Mouse (Mus musculus): ENCODE data around the gene Cbr3.
"Not testable (repeated sequence)": the region's sequence is repeated elsewhere in the genome, so short reads cannot be mapped to it uniquely, and the experiment has no call there.

The Cbr3 gene

DNA sequence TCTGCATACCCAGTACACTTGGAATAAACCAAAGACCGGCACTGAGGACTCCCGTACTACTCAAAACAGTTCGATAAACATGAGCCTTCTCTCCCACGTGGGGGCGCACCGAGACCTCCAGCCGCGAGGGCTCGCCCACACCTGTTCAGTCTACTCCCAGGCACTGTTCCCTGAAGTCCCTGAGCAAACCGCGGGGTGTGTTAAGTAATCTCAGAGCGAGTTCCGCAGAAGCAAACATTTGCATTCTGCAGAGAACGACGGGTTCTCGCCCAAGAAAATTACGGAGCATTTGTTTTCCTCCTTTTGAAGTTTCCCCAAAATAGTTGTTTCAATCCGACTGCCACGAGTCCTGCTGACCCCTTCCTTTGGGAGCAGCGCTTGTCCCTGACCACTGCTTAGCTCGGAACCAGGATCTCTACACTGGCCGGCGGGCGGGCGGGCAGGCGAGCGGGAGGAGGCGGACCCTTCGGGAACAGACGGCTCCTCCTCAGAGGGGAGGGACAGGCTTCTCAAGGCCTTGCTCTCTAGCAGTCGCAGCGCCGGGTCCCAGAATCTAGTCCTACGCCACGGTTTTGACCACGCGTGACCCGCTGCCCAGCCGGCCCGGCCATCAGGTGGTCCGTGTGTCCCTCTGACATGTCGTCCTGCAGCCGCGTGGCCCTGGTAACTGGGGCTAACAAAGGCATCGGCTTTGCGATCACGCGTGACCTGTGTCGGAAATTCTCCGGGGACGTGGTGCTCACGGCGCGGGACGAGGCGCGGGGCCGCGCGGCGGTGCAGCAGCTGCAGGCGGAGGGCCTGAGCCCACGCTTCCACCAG, at the start of gene Cbr3:
Gene Cbr3 (plus strand): TSS at position 527 of the 819 bp plus-strand sequence.
- DNase-seq: peak; percentile 68

DNA sequence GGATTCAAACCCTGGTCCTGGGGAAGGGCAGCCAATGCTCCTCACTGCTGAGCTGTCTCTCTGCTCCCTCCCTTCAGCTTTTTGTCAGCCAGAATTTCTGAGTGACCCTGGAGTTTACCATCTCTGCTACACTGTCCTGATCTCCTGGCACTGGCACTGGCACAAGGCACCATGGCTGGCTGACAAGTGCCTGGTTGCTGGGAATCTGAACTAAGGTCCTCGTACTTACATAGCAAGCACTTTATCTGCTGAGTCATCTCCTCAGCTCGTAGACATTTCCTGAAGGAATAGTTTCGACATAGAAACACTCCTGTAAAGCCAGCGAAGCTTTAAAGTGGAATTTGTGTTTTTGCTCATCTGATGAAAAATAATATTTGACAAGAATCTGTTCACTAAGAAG, 39.0 kb upstream of the Cbr3 start:
- DNase-seq: no peak

DNA sequence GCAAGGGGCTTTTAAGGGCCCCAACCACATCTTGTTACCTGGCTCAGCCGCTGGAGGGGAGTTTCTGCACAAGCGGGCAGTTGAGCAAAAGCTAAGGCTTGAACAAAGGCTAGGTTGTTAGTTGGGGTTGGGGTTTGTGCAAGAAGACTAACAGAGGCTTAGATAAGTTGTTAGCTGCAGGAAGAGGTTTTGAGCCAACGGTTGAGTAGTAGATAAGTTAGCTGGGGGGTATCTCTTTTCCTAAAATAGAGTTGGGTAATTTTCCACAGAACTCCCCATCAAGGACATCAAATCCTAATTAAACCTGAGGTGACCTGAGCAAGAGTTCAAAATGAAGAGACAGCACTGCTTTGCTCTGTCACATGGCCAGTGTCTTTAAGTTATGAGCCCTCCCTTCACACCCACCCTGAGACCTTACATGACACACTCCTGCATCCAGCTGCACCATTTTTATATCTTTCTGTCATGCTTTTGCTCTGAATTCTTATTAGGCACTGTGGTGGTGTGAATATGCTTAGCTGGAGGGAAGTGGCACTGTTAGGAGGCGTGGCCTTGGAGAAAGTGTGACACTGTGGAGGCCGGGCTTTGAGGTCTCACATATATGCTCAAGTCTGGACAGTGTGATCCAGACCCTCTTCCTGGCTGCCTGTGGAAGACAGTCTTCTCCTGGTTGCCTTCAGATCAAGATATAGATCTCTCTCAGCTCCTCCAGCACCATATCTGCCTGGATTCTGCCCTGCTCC, 34.4 kb upstream of the Cbr3 start:
- DNase-seq: no peak

DNA sequence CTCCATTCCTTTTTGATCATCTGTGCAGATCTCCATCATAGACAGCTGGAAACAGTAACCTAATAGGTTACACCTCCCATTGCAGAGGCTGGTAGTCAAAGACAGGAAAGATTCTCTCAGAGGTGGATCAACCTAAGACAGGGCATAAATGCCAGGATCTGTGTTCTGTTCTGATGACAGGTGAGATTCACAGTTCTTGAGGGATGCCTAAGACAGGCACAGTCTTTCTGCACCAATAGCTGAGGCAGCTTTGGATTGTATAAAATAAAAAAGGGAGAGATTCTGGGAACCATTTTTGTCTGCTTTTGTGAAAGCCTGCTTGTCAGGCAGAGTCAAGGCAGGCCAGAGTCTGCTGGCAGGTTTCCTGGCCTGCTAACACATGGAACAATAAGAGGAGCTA, 15.0 kb upstream of the Cbr3 start:
- DNase-seq: no peak

DNA sequence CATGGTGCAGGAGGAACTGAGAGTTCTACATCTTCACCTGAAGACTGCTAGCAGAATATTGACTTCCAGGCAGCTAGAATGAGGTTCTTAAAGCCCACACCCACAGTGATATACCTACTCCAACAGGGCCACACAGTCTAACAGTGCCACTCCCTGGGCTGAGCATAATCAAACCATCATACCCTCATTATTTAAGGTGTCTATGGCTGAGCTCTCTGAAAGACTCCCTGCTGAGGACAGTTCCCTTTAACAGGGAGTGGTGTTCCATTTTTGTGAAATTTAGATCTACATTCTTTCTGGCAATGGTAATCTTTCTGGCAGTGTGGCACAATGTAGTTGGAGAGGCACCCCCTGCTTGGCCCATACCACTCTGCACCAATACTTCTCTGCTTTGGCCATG, 13.5 kb upstream of the Cbr3 start:
- no peak for DNase-seq

DNA sequence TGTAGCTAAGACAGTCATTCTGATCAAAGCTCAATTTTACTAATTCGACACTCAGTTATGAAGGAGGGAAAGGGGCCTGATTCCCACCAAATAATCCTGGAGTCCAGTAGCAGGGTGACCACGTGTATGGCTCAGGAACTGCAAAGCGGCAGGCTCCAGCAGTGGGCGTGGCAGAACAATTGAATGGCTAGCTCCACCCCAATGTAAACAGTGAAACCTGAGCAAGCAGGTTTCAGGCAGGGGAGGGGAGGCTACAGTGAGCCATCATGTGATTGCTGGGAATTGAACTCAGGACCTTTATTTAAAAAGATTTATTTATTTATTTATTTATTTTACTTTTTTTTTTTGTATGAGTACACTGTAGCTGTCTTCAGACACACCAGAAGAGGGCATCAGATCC, 12.5 kb upstream of the Cbr3 start:
- not testable (repeated sequence) for DNase-seq

DNA sequence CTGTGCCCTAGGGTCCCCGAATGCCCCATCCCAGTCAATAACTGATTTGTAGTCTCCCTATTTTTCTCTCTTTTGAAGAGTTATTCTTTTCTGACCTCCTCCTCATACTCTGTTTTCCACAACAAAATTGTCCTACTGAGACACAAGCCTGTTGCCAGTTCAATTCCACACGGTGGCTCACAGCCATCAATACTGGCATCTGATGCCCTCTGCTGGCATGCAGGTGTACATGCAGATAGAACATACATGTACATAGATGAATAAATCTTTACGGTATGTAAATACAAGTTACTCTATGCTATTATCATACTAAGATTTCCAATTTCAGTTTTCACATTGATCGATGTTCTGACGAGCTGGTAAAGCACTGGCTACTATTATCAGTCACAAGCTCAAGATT, 12.0 kb upstream of the Cbr3 start:
- DNase-seq: no peak

DNA sequence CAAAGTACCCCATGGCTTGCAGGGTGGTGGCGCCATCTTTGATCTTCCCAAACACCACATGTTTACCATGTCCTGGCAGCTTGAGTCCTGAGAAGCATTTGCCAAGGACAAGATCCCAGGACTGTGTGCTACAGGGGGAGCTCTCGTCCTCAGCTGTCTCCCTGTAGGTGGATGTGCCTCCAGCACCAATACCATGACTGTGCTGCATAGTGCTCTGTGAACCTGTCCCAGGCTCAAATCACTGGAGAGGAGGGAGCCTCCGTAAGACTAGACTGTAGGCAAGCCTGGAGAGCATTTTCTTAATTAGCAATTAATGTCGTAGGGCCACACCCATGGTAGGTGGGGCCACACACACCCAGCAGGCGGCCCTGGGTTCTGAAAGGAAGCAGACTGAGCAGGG, 6.6 kb upstream of the Cbr3 start:
- DNase-seq: no peak

DNA sequence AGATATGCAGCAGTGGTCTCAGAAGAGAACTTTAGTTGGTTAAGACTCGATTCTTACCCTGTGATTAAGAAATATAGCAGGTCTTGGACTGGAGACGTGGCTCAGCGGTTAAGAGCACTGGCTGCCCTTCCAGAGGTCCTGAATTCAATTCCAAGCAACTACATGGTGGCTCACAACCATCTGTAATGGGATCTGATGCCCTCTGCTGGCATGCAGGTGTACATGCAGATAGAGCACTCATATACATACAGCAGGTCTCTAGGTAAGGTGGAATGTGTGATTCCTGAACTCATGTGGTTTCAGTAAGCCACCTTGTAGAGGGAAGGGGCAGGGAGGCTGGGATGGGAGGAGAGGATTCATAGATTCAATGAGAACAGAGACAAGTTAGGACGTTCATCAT, 4.8 kb upstream of the Cbr3 start:
- DNase-seq: no peak

DNA sequence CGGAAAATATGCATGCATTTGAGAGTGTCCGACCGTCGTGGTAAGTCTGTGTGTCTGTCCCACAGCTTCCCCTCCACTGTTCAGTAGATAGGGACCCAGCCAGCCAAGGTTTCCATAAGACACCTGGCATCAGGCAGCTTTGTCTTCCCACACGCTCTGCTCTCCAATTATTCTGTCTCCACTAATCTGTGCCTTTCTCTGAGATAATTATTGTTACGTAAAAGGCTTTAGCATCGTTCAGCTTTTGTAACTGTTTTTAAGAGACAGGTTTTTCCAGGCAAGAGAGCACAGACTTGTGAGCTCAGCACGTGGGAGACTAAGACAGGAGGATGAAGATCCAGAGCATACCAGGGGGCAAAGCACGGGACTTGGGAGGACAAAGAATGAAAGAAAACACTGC, 3.9 kb upstream of the Cbr3 start:
- no peak for DNase-seq

DNA sequence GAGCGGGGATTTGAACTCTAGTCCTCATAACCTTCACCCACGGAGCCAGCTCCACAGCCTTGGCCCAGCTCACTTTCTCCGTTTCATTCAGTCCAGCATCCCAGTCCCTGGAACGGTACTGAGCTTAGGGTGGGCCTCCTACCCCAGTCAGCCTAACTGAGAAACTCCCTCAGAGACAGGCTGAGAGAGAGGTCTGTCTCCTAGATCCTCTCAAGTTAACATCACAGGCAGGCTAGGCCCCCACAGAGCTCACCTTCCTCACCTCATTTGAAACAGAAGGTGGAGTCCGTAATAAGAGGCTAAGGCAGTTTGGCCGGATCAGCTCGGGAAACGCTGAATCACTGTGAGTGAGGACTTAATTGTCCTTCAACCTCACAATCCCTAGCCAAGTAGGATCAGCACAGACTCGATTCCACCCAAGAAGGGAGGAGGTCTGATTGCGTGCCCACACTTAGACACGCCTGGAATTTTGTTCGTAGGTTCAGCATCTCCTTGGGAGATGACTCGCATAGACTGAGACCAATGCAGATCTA, 793 bp upstream of the Cbr3 start:
- DNase-seq: no peak

DNA sequence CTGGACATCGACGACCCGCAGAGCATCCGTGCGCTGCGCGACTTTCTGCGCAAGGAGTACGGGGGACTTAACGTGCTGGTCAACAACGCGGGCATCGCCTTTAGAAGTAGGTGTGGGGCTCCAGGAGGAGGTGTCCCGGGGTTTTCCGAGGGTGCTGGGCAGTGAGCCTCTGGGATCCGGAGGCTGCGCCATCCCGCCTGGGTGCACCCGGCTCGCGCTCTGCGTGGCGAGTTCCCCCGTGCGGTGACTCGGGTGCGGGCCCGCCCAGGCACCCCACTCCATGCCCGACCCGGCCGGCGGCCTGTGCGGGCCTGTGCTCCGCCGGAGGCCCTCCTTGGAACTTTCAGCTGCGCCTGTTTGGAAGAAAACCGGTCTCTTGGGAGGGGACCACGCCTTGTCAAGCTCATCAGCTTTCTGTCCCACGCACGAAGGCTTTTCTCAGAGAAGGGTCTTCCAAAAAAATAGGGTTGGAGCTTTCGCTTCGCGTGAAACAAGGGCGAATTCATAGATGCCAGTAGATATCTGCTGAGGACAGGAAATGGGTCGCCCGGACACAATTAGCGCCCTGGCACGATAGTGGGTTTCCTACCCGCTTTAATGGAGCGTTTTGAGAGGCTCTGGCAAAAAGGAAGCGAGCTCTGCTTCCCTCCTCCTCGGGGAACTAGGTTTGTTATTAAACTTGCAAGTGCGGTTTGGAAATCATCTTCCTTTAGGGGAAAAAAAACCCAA, 657 bp downstream of the Cbr3 start:
- DNase-seq: no peak

DNA sequence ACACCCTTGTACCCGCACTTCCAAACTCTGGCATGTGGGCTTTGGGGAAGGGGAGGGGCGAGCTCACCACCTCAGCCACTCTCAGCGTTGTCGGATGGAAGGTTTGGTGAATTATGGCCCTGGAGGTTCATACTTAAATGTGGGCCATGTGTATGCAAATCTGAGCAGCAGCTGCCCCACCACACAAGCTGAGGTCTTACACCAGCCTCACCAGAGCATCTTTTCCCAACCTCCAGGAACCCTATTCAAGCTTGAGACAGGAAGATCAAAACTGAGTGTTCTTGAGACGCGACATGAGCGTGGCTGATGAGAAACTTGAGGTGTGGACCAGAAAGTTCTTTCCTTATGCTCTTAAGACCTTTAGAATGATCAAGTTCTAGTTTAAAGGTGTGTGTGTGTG, 1.4 kb downstream of the Cbr3 start:
- DNase-seq: no peak

DNA sequence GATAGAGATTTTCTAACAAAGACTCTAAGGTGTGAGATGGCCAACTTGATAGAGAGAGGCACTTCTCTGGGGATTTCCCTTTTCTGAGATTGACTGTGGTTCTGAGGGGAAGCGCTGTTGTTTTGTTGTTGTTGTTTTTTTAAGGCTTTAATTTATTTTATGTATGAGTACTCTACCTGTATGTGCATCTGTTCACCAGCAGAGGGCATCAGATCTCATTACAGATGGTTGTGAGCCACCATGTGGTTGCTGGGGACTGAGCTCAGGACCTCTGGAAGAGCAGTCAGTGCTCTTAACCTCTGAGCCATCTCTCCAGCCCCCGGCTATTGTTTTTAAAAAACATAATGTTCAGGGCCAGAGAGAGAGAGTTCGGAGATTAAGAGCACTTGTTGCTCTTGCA, 2.8 kb downstream of the Cbr3 start:
- not testable (repeated sequence) for DNase-seq

DNA sequence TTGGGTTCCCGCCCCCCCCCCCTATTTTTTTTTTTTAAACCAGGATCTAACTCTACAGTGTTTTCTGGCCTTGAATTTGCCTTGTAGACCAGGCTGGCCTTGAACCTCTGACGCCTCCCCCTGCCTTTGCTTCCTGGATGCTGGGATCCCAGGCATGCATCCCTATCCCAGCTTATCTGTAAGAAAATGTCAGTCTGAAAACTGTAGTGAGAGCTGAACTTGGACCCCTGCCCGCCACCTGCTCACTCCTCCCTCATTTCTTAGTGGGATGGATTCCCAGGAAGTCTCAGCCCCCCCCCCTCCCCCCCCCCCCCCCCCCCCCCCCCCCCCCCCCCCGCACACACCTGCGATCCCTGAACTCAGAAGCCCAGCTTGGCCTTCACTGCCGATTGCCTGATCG, 3.4 kb downstream of the Cbr3 start:
- DNase-seq: no peak

DNA sequence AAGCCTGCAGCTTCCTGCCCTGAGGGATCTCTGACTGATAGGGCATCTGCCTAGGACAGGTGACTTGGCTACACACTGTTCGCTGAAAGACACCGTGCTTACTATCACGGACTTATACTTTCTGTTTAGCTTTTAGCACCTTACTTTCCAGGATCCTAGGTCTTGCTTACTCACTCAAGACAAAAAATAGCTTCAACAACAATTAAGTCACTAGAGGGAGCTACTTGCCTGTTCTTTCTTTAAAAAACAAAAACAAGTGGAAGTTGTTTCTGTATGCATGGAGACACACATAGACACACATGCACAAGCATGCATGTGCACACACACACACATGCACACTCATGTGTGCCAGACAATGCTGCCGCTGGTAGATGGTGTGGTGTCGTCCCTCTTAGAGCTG, 3.9 kb downstream of the Cbr3 start:
- no peak for DNase-seq

DNA sequence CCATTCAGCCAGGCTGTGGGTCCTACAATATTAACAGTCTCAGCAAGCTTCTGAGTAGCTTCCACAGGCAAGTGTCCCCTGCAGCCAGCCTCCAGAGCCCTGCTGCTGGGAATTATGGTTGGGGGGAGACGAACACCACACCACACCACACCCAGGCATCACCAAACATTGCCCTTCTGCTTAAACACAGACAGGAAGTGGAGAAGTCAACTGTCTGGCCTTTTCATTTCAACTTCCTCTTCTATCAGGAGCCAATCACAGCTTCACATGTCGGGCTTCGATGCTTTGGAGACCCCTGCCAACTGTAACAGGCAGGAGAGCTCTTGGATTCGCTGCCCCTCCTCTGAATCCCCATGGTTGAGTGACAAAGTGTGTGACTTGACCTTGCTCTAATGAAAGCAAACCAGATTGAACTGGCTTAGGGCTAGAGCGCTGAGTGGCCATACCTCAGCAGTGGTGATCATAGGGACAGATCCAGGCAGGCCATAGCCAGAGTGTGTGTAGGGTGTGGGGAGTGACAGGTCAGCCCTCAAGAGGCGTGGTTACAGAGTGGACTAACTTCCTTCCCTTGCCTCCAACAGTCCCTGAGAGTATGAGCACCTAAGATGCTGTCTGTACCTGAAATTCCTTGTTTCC, 8.3 kb downstream of the Cbr3 start:
- DNase-seq: no peak

DNA sequence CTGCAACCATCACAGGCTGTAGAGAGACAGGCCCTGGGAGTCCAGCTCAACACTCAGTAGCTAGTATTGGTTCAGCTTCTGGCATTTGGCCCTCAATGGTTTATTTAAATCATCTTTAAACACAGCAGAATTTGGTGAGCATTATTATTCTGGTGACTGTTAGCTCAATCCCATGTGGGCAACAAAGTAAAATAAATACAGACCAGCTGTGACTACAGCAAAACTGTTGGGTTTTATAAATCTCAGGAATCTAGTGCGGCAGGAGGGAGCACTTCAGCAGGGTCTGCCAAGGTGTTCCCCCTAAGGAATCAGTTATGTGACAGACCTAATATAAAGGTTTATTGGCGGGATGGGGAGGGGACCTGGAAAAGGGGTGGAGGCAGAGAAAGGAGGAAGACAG, 9.7 kb downstream of the Cbr3 start:
- DNase-seq: no peak

DNA sequence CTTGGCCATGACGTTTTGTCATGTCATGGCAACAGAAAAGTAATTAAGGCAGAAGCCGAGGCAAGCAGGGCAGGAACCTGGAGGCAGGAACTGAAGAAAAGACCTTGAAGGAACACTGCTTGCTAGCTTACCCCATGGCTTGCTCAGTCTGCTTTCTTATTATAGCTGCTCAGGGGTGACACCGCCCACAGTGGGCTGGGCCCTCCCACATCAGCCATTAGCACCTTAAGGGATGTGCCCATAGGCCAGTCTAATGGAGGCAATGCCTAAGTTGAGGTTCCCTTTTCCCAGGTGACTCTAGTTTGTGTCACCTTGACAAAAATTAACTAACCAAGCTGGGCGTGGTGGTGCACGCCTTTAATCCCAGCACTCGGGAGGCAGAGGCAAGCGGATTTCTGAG, 24.1 kb downstream of the Cbr3 start:
- peak; percentile 36 for DNase-seq

DNA sequence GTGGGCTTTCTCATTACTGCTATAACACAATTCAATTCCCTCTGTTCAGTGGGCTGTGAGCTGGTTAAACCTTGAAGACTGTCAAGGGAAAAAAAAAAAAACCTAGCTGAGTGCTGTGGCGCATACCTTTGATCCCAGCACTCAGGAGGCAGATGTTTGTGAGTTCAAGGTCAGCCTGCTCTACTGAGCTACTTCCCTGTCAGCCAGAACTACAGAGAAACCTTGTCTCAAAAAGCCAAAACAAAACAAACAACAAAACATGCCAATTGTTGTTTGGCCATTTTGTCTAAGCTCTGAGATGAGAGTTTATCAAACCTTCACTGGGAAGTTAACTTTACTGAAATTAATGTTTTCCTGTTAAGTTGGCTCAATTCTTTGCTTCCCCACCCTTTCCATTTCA, 26.2 kb downstream of the Cbr3 start:
- DNase-seq: no peak

DNA sequence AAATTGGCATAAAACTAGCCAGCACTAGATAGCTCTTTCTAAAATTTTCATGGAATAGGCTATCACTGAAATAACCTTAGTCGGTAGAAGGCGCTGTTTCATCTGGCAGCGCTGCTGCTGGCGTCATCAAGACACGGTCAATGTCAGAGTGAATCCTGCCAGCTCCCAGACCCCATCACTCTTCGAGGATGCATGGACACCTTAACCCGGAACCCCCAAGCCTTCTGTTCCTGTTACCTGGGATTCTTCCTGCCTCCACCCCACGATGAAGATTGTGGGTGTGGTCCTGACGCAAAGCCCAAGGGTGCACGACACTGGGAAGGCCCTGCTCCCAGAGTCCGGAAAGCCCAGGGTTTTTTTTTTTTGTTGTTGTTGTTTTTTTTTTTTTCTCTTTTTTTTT, 27.9 kb downstream of the Cbr3 start:
- DNase-seq: peak; percentile 78

DNA sequence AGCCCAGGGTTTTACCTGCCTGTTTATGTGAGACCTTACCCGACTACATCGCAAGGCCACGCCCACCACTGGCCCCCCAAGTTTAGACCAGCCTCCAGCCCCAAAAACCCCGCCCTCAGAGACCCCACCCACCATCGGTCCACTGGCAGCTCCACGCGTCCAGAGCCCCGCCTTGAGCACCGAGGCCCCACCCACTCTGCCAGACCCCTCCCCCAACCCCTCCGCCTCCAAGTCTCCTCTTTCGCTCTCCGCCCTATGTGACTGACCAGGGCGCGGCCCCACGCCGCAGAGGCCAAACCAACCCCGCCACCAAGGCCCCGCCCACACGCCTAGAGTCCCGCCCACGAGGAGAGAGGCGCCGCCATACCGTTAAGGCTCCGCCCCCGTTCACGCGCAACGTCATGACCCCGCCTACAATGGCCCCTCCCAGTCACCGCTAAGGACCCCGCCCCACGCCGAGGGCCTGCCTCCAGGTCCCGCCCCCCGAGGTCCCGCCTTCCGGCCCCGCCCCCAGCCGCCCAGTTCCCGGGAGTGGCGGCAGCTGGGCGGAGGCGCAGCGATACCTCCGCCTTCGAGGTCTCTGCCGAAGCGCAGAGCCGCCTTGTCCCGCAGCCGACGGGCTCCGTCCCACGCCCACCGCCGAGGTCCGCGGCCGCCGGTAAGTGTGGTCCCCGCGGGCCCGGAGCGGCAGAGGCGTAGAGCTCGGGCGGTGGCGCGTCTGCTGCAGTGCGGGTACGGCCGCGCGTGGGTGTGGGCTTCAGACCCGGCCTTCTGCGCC, 28.6 kb downstream of the Cbr3 start, which contains the start of gene Dop1b:
Gene Dop1b (plus strand): TSS at position 494 of the 778 bp plus-strand sequence.
- peak; percentile 100 for DNase-seq
